Mouse (Mus musculus) G1E (cell line): ENCODE data around the gene Tbc1d22a.

Experiments used
- CTCF ChIP-seq: IDR thresholded peaks from 2 replicates; pipeline ENCODE4 v1.5.1; 2012; ENCODE audit warnings: low read depth, low read length, inconsistent platforms, mixed read lengths
- GATA1 ChIP-seq: IDR thresholded peaks from 2 replicates; pipeline ENCODE4 v1.6.1; 2012; ENCODE audit warnings: borderline replicate concordance, low read length, inconsistent platforms, mixed read lengths
- GATA2 ChIP-seq: IDR thresholded peaks from 2 replicates; pipeline ENCODE4 v1.6.1; 2012; ENCODE audit warnings: low read depth, low read length, inconsistent platforms, borderline replicate concordance
- POLR2AphosphoS5 ChIP-seq: IDR thresholded peaks from 2 replicates; pipeline ENCODE4 v1.6.1; 2012; ENCODE audit warnings: low read depth, low read length, inconsistent platforms; ENCODE audit not compliant: insufficient replicate concordance

DNA sequence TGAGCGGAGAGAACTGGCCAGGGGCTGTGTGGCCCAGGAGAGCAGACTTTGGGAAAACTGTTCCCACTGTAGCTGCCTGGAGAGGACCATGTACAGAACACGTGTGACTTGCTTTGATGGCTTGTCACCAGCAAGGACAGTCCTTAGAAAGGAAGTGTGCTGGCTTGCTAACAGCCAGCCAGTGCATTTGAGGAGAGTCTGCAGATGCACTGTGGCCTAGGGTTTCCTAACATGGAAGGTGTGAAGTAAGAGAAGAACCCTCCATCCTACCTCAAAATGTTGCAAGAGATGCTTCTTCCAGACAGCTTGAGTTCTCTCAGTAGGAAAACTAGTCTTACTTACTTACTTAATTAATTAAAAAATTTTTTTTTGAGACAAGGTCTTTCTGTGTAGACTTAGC lies 140.7 kb downstream of the Tbc1d22a start:
- TF ChIP-seq CTCF (no peak), GATA2 (no peak), POLR2AphosphoS5 (no peak), GATA1 (no peak)
